Mouse (Mus musculus) embryonic facial prominence, embryonic 15.5 days (tissue): Measurements from ENCODE around the gene Arcn1. TPM values are rescaled to one million over a fixed set of nuclear protein-coding genes. Genes with fewer than 3 reads are reported as not detected.

ENCODE experiments used
- ATAC-seq: fragments of 200-750 bp; cut with Nextera tagmentation; 2 replicates; pipeline ENCODE4 v1.8.0; 2017; ENCODE audit warnings: low read depth, moderate TSS enrichment; ENCODE audit not compliant: insufficient number of reproducible peaks, low FRiP score, low TSS enrichment
- H3K27ac ChIP-seq: fragments of 300-500 bp; sonication (generic); replicated peaks from 2 replicates; pipeline ENCODE4 v1.5.1; 2015; ENCODE audit warnings: mild to moderate bottlenecking, inconsistent platforms
- H3K27me3 ChIP-seq: fragments of 300-500 bp; sonication (generic); 2 replicates; pipeline ENCODE4 v1.6.1; 2015; ENCODE audit warnings: inconsistent platforms
- H3K36me3 ChIP-seq: fragments of 300-500 bp; sonication (generic); 2 replicates; pipeline ENCODE4 v1.6.1; 2015; ENCODE audit warnings: mild to moderate bottlenecking, inconsistent platforms
- H3K4me1 ChIP-seq: fragments of 300-500 bp; sonication (generic); 2 replicates; pipeline ENCODE4 v1.6.1; 2015; ENCODE audit warnings: inconsistent platforms
- H3K4me2 ChIP-seq: fragments of 300-500 bp; sonication (generic); replicated peaks from 2 replicates; pipeline ENCODE4 v1.6.1; 2015; ENCODE audit warnings: mild to moderate bottlenecking, inconsistent platforms
- H3K4me3 ChIP-seq: fragments of 300-500 bp; sonication (generic); replicated peaks from 2 replicates; pipeline ENCODE4 v1.5.1; 2015; ENCODE audit warnings: mild to moderate bottlenecking, inconsistent platforms
- H3K9ac ChIP-seq: fragments of 300-500 bp; sonication (generic); 2 replicates; pipeline ENCODE4 v1.6.1; 2015; ENCODE audit warnings: inconsistent platforms
- H3K9me3 ChIP-seq: fragments of 300-500 bp; sonication (generic); replicated peaks from 2 replicates; pipeline ENCODE4 v1.6.1; 2016; ENCODE audit warnings: inconsistent platforms
- WGBS: fragments of 180-500 bp; shearing (Covaris S2); methylation state at CpG from one replicate; pipeline ENCODE4 v1.1.7; 2015; 5-methylcytosine and 5-hydroxymethylcytosine counted together
- polyA plus RNA-seq: library from polyadenylated mRNA; unstranded; fragments of >200 nt; fragmentation: Nextera tagmentation; extraction: Ambion mirVana; gene quantifications from 2 replicates; pipeline ENCODE4 v1.2.1, GENCODE M21; 2015

Arcn1 gene
- 191 and 195 TPM in 2 replicates for polyA plus RNA-seq

- Histone ChIP-seq H3K9me3 (no peaks in the 10 kb centered on the region), H3K4me3 (peak within 1 kb of the TSS; percentile 98), H3K9ac (peak within 1 kb of the TSS; percentile 100), H3K27me3 (no peaks in the 10 kb centered on the region), H3K36me3 (no peaks in the 10 kb centered on the region), H3K27ac (peak within 1 kb of the TSS; percentile 98), H3K4me1 (peaks cover 5% of the 10 kb centered on the region), H3K4me2 (peak within 1 kb of the TSS; percentile 53)
- under 1% methylated on average over 82 of the region's 82 CpGs for WGBS
- ATAC-seq = peak; percentile 93
Observed at GRCm38 (mm10) chr9:44767101-44768028, at the start of gene Arcn1, which contains the start of gene Ift46. TSS of gene Arcn1 (minus strand) at chr9:44767845. TSS of gene Ift46 (plus strand) at chr9:44767908.

GRCm38 (mm10) chr9:44814179-44814578 is 46.5 kb upstream of the Arcn1 start:
- 92% methylated on average over 8 of the region's 8 CpGs for WGBS
- no peak overlapping the region for H3K4me3 ChIP-seq
- H3K9me3 ChIP-seq = no peaks in the 10 kb centered on the region
- peaks cover 98% of the 10 kb centered on the region for H3K36me3 ChIP-seq
- H3K4me2 ChIP-seq = no peak overlapping the region
- H3K27me3 ChIP-seq = no peaks in the 10 kb centered on the region
- H3K9ac ChIP-seq = no peak overlapping the region
- ATAC-seq = no peak
- H3K27ac ChIP-seq = no peak overlapping the region
- no peaks in the 10 kb centered on the region for H3K4me1 ChIP-seq

GRCm38 (mm10) chr9:44810316-44810715 is 42.7 kb upstream of the Arcn1 start:
- H3K27me3 ChIP-seq = no peaks in the 10 kb centered on the region
- H3K9me3 ChIP-seq = no peaks in the 10 kb centered on the region
- peaks cover 96% of the 10 kb centered on the region for H3K36me3 ChIP-seq
- no peak overlapping the region for H3K9ac ChIP-seq
- no peak overlapping the region for H3K4me3 ChIP-seq
- H3K4me1 ChIP-seq = no peaks in the 10 kb centered on the region
- no peak overlapping the region for H3K4me2 ChIP-seq
- ATAC-seq = no peak
- H3K27ac ChIP-seq = no peak overlapping the region
- WGBS = 81% methylated on average over 10 of the region's 10 CpGs

GRCm38 (mm10) chr9:44807778-44808177 is 40.1 kb upstream of the Arcn1 start:
- Histone ChIP-seq H3K9me3 (no peaks in the 10 kb centered on the region), H3K9ac (no peak overlapping the region), H3K4me1 (no peaks in the 10 kb centered on the region), H3K4me3 (no peak overlapping the region), H3K27ac (no peak overlapping the region), H3K4me2 (no peak overlapping the region), H3K27me3 (no peaks in the 10 kb centered on the region), H3K36me3 (peaks cover 79% of the 10 kb centered on the region)
- WGBS = 90% methylated on average over 10 of the region's 10 CpGs
- ATAC-seq = no peak

GRCm38 (mm10) chr9:44807141-44807540 is 39.5 kb upstream of the Arcn1 start:
- Histone ChIP-seq H3K4me1 (no peaks in the 10 kb centered on the region), H3K36me3 (peaks cover 74% of the 10 kb centered on the region), H3K27ac (no peak overlapping the region), H3K9me3 (no peaks in the 10 kb centered on the region), H3K4me2 (no peak overlapping the region), H3K4me3 (no peak overlapping the region), H3K9ac (no peak overlapping the region), H3K27me3 (no peaks in the 10 kb centered on the region)
- 60% methylated on average over 5 of the region's 5 CpGs for WGBS
- no peak for ATAC-seq

- Histone ChIP-seq H3K27me3 (0 out of 2 replicates have a peak, but pooled peaks cover 3% of the 10 kb centered on the region), H3K4me1 (no peaks in the 10 kb centered on the region), H3K36me3 (peaks cover 58% of the 10 kb centered on the region), H3K9ac (no peak overlapping the region), H3K9me3 (no peaks in the 10 kb centered on the region), H3K4me2 (no peak overlapping the region), H3K27ac (no peak overlapping the region), H3K4me3 (no peak overlapping the region)
- 93% methylated on average over 5 of the region's 5 CpGs for WGBS
- ATAC-seq = no peak
Observed at GRCm38 (mm10) chr9:44805536-44805935, 37.9 kb upstream of the Arcn1 start.

GRCm38 (mm10) chr9:44804678-44805077 is 37.0 kb upstream of the Arcn1 start:
- H3K36me3 ChIP-seq = peaks cover 50% of the 10 kb centered on the region
- H3K4me2 ChIP-seq = no peak overlapping the region
- H3K9ac ChIP-seq = no peak overlapping the region
- H3K27ac ChIP-seq = no peak overlapping the region
- no peak overlapping the region for H3K4me3 ChIP-seq
- no peak for ATAC-seq
- peaks cover 7% of the 10 kb centered on the region for H3K4me1 ChIP-seq
- H3K9me3 ChIP-seq = no peaks in the 10 kb centered on the region
- 87% methylated on average over 10 of the region's 10 CpGs for WGBS
- H3K27me3 ChIP-seq = 0 out of 2 replicates have a peak, but pooled peaks cover 3% of the 10 kb centered on the region

- peaks cover 32% of the 10 kb centered on the region for H3K36me3 ChIP-seq
- H3K9ac ChIP-seq = no peak within 1 kb of the TSS
- no peak within 1 kb of the TSS for H3K4me2 ChIP-seq
- H3K4me3 ChIP-seq = no peak within 1 kb of the TSS
- H3K27me3 ChIP-seq = peaks cover 14% of the 10 kb centered on the region
- H3K4me1 ChIP-seq = peaks cover 21% of the 10 kb centered on the region
- 68% methylated on average over 4 of the region's 4 CpGs for WGBS
- no peak within 1 kb of the TSS for H3K27ac ChIP-seq
- H3K9me3 ChIP-seq = no peaks in the 10 kb centered on the region
- no peak for ATAC-seq
Observed at GRCm38 (mm10) chr9:44802808-44803450, 35.3 kb upstream of the Arcn1 start, which contains the start of gene Ttc36. TSS of gene Ttc36 (minus strand) at chr9:44803072.

- H3K27ac ChIP-seq = no peak overlapping the region
- no peak for ATAC-seq
- H3K27me3 ChIP-seq = peaks cover 16% of the 10 kb centered on the region
- no peak overlapping the region for H3K4me3 ChIP-seq
- H3K9ac ChIP-seq = no peak overlapping the region
- H3K36me3 ChIP-seq = peaks cover 20% of the 10 kb centered on the region
- H3K9me3 ChIP-seq = no peaks in the 10 kb centered on the region
- peaks cover 21% of the 10 kb centered on the region for H3K4me1 ChIP-seq
- WGBS = 68% methylated on average over 6 of the region's 6 CpGs
- no peak overlapping the region for H3K4me2 ChIP-seq
Observed at GRCm38 (mm10) chr9:44801669-44802068, 34.0 kb upstream of the Arcn1 start.

GRCm38 (mm10) chr9:44799958-44800324 is 32.3 kb upstream of the Arcn1 start:
- peaks cover 18% of the 10 kb centered on the region for H3K27me3 ChIP-seq
- peaks cover 5% of the 10 kb centered on the region for H3K36me3 ChIP-seq
- peak overlapping the region; percentile 61 for H3K4me3 ChIP-seq
- WGBS = 37% methylated on average over 9 of the region's 9 CpGs
- no peak overlapping the region for H3K27ac ChIP-seq
- no peak overlapping the region for H3K9ac ChIP-seq
- ATAC-seq = no peak
- H3K4me2 ChIP-seq = peak overlapping the region; percentile 98
- peaks cover 21% of the 10 kb centered on the region for H3K4me1 ChIP-seq
- H3K9me3 ChIP-seq = no peaks in the 10 kb centered on the region
